Mouse (Mus musculus) forebrain, embryonic 14.5 days (tissue): ENCODE measurements around the gene Evx2. TPM values are rescaled to one million over a fixed set of nuclear protein-coding genes. Genes with fewer than 3 reads are reported as not detected.

ENCODE experiments used
- ATAC-seq: fragments of 200-750 bp; cut with Nextera tagmentation; 2 replicates; pipeline ENCODE4 v1.8.0; 2017; ENCODE audit warnings: mild to moderate bottlenecking, moderate library complexity
- DNase-seq: peaks from one replicate; pipeline ENCODE4 v3.0.0-alpha.2; 2015; ENCODE audit warnings: low spot score
- H3K27ac ChIP-seq: fragments of 300-500 bp; sonication (generic); 2 replicates; pipeline ENCODE4 v1.5.1; 2014; ENCODE audit warnings: low read depth, mild to moderate bottlenecking, control low read depth, low read length, moderate library complexity
- H3K27me3 ChIP-seq: fragments of 300-500 bp; sonication (generic); replicated peaks from 2 replicates; pipeline ENCODE4 v1.6.1; 2014; ENCODE audit warnings: low read length, control low read depth, mixed read lengths; ENCODE audit not compliant: control insufficient read depth, insufficient read depth
- H3K36me3 ChIP-seq: fragments of 300-500 bp; sonication (generic); 2 replicates; pipeline ENCODE4 v1.6.1; 2014; ENCODE audit warnings: low read length, control low read depth; ENCODE audit not compliant: control insufficient read depth, insufficient read depth
- H3K4me1 ChIP-seq: fragments of 300-500 bp; sonication (generic); 2 replicates; pipeline ENCODE4 v1.6.1; 2014; ENCODE audit warnings: antibody characterized with exemption, low read length, control low read depth; ENCODE audit not compliant: control insufficient read depth, insufficient read depth
- H3K4me2 ChIP-seq: fragments of 300-500 bp; sonication (generic); 2 replicates; pipeline ENCODE4 v1.6.1; 2014; ENCODE audit warnings: mild to moderate bottlenecking, control low read depth, low read length
- H3K4me3 ChIP-seq: fragments of 300-500 bp; sonication (generic); 2 replicates; pipeline ENCODE4 v1.5.1; 2014; ENCODE audit warnings: low read depth, low read length, control low read depth
- H3K9ac ChIP-seq: fragments of 300-500 bp; sonication (generic); 2 replicates; pipeline ENCODE4 v1.6.1; 2014; ENCODE audit warnings: mild to moderate bottlenecking, low read length, control low read depth, moderate library complexity
- H3K9me3 ChIP-seq: fragments of 300-500 bp; sonication (generic); replicated peaks from 2 replicates; pipeline ENCODE4 v1.6.1; 2016; ENCODE audit warnings: low read length, control low read depth, mixed read lengths; ENCODE audit not compliant: control insufficient read depth
- WGBS: fragments of 180-500 bp; shearing (Covaris S2); extraction: QIAGEN DNeasy Blood & Tissue Kit; methylation state at CpG from one replicate; pipeline ENCODE4 v1.1.7; 2014; 5-methylcytosine and 5-hydroxymethylcytosine counted together
- polyA plus RNA-seq: library from polyadenylated mRNA; unstranded; fragments of >200 nt; fragmentation: Nextera tagmentation; extraction: Ambion mirVana; gene quantifications from 2 replicates; pipeline ENCODE4 v1.2.1, GENCODE M21; 2014

Gene Evx2
- polyA plus RNA-seq, 1 experiment from 2014 or later, result not detected

- H3K9ac ChIP-seq, result no peak overlapping the region
- no peaks in the 10 kb centered on the region for H3K36me3 ChIP-seq
- DNase-seq (no peak), ATAC-seq (no peak)
- H3K4me1 ChIP-seq, result peaks cover 8% of the 10 kb centered on the region; the same call in 1 of the 2 replicates
- H3K27ac ChIP-seq, result no peak overlapping the region
- no peaks in the 10 kb centered on the region for H3K9me3 ChIP-seq
- WGBS, result 1% methylated on average over 34 of the region's 34 CpGs
- no peak overlapping the region for H3K4me2 ChIP-seq
- H3K27me3 ChIP-seq, result peaks cover 99% of the 10 kb centered on the region
- no peak overlapping the region for H3K4me3 ChIP-seq
Measured at GRCm38 (mm10) chr2:74696442-74697335, 37.3 kb upstream of the Evx2 start.

GRCm38 (mm10) chr2:74695813-74696430 is 36.6 kb upstream of the Evx2 start:
- Histone ChIP-seq H3K27me3 (peaks cover 99% of the 10 kb centered on the region), H3K27ac (no peak overlapping the region), H3K4me2 (no peak overlapping the region), H3K4me3 (no peak overlapping the region), H3K36me3 (no peaks in the 10 kb centered on the region), H3K4me1 (peaks cover 8% of the 10 kb centered on the region; the same call in 1 of the 2 replicates), H3K9ac (no peak overlapping the region), H3K9me3 (no peaks in the 10 kb centered on the region)
- ATAC-seq (no peak), DNase-seq (no peak)
- 2% methylated on average over 7 of the region's 7 CpGs for WGBS

GRCm38 (mm10) chr2:74695383-74695782 is 36.0 kb upstream of the Evx2 start:
- H3K4me3 ChIP-seq, result no peak overlapping the region
- DNase-seq (no peak), ATAC-seq (no peak)
- 4% methylated on average over 1 of the region's 1 CpGs for WGBS
- H3K9me3 ChIP-seq, result no peaks in the 10 kb centered on the region
- H3K4me2 ChIP-seq, result no peak overlapping the region
- peaks cover 8% of the 10 kb centered on the region; the same call in 1 of the 2 replicates for H3K4me1 ChIP-seq
- no peak overlapping the region for H3K9ac ChIP-seq
- no peaks in the 10 kb centered on the region for H3K36me3 ChIP-seq
- H3K27me3 ChIP-seq, result peaks cover 97% of the 10 kb centered on the region
- H3K27ac ChIP-seq, result no peak overlapping the region

GRCm38 (mm10) chr2:74694066-74694465 is 34.7 kb upstream of the Evx2 start:
- Histone ChIP-seq H3K9ac (no peak overlapping the region), H3K27ac (no peak overlapping the region), H3K4me3 (no peak overlapping the region), H3K4me1 (peaks cover 8% of the 10 kb centered on the region; the same call in 1 of the 2 replicates), H3K27me3 (peaks cover 95% of the 10 kb centered on the region), H3K4me2 (no peak overlapping the region), H3K9me3 (no peaks in the 10 kb centered on the region), H3K36me3 (no peaks in the 10 kb centered on the region)
- ATAC-seq, result no peak
- 1% methylated on average over 16 of the region's 16 CpGs for WGBS
- no peak for DNase-seq

GRCm38 (mm10) chr2:74693432-74693827 is 34.1 kb upstream of the Evx2 start:
- H3K36me3 ChIP-seq, result no peaks in the 10 kb centered on the region
- peaks cover 8% of the 10 kb centered on the region; the same call in 1 of the 2 replicates for H3K4me1 ChIP-seq
- DNase-seq (no peak), ATAC-seq (no peak)
- H3K9ac ChIP-seq, result no peak overlapping the region
- peaks cover 95% of the 10 kb centered on the region for H3K27me3 ChIP-seq
- H3K4me2 ChIP-seq, result no peak overlapping the region
- no peak overlapping the region for H3K27ac ChIP-seq
- 14% methylated on average over 4 of the region's 4 CpGs for WGBS
- no peak overlapping the region for H3K4me3 ChIP-seq
- no peaks in the 10 kb centered on the region for H3K9me3 ChIP-seq

GRCm38 (mm10) chr2:74692808-74693431 is 33.6 kb upstream of the Evx2 start:
- Histone ChIP-seq H3K9ac (no peak overlapping the region), H3K27ac (no peak overlapping the region), H3K9me3 (no peaks in the 10 kb centered on the region), H3K4me2 (no peak overlapping the region), H3K36me3 (no peaks in the 10 kb centered on the region), H3K4me1 (peaks cover 3% of the 10 kb centered on the region; the same call in 1 of the 2 replicates), H3K4me3 (no peak overlapping the region), H3K27me3 (peaks cover 95% of the 10 kb centered on the region)
- WGBS, result under 1% methylated on average over 20 of the region's 20 CpGs
- no peak for DNase-seq
- ATAC-seq, result no peak

GRCm38 (mm10) chr2:74691995-74692807 is 32.8 kb upstream of the Evx2 start:
- no peak for ATAC-seq
- H3K4me1 ChIP-seq, result no peaks in the 10 kb centered on the region
- no peak overlapping the region for H3K9ac ChIP-seq
- no peak overlapping the region for H3K27ac ChIP-seq
- H3K9me3 ChIP-seq, result no peaks in the 10 kb centered on the region
- H3K36me3 ChIP-seq, result no peaks in the 10 kb centered on the region
- no peak for DNase-seq
- WGBS, result 3% methylated on average over 35 of the region's 35 CpGs
- no peak overlapping the region for H3K4me2 ChIP-seq
- peaks cover 95% of the 10 kb centered on the region for H3K27me3 ChIP-seq
- no peak overlapping the region for H3K4me3 ChIP-seq
